8 mouse cellular contexts compared by ENCODE assay signal in the genomic region with DNA sequence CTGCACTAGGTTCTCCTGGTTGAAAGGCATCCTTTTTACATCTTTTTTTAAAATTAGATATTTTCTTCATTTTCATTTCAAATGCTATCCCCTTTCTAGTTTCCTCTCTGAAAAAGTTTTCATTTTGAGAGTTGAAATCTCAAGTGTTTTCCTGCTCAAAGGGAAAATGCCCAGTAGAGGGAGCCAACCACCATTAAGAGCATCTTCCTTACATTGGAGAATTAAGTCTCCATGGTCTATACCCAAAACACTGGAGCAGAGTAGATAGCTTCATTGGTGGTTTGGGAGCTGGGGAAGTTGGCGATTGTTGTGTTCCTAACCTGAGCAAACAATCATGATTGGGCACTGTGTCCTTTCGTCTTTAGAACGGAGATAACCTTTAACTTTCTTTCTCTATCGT.
DNase-seq lines count a peak whose midpoint lies in the region; ATAC-seq and TF ChIP-seq lines count a peak whose summit lies in the region.

No protein-coding gene starts in this region.

- ATAC-seq in hindbrain, embryonic 13.5 days (ENCODE audit: low FRiP score), result no peak
- no peak for ATAC-seq in heart, embryonic 12.5 days (ENCODE audit: insufficient number of reproducible peaks, low FRiP score)

- peak in 1 of 2 experiments; percentile 78; a peak in 3 of 4 replicates for TF ChIP-seq CTCF in CH12.LX (conservative IDR thresholded peaks at IDR 0.05 in 1 of 2, IDR thresholded peaks at IDR 0.05 in 1 of 2; ENCODE audit: low read depth in 2 of 2, low read length in 2 of 2)

- H3K9ac ChIP-seq in hindbrain, embryonic 13.5 days, result no peak overlapping the region
- no peak overlapping the region for H3K9ac ChIP-seq in CH12.LX (ENCODE audit: insufficient read depth, low read depth)
- H3K9ac ChIP-seq in heart, embryonic 12.5 days, result no peak overlapping the region

- TF ChIP-seq RAD21 in CH12.LX (IDR thresholded peaks at IDR 0.05; ENCODE audit: low read depth, low read length), result peak; percentile 83

- H3K4me2 ChIP-seq in hindbrain, embryonic 13.5 days, result no peak overlapping the region
- peak overlapping the region; percentile 56; the same call in 1 of the 2 replicates for H3K4me2 ChIP-seq in CH12.LX (ENCODE audit: insufficient read depth, low read depth, poor library complexity, severe bottlenecking)
- no peak overlapping the region for H3K4me2 ChIP-seq in heart, embryonic 12.5 days

- TF ChIP-seq EP300 in CH12.LX (IDR thresholded peaks at IDR 0.05; ENCODE audit: low read length), result no peak

- 75% methylated on average over 4 of the region's 4 CpGs for WGBS in hindbrain, embryonic 10.5 days
- WGBS in hindbrain, embryonic 13.5 days, result 81% methylated on average over 4 of the region's 4 CpGs
- 73% methylated on average over 4 of the region's 4 CpGs for WGBS in heart, embryonic 12.5 days

- no peaks in the 10 kb centered on the region for H3K9me3 ChIP-seq in hindbrain, embryonic 10.5 days
- H3K9me3 ChIP-seq in hindbrain, embryonic 13.5 days, result no peaks in the 10 kb centered on the region
- no peaks in the 10 kb centered on the region for H3K9me3 ChIP-seq in CH12.LX (replicated peaks; ENCODE audit: low read length)
- no peaks in the 10 kb centered on the region for H3K9me3 ChIP-seq in heart, embryonic 12.5 days (replicated peaks)

- no peak overlapping the region for H3K27ac ChIP-seq in hindbrain, embryonic 10.5 days
- H3K27ac ChIP-seq in hindbrain, embryonic 13.5 days, result no peak overlapping the region
- H3K27ac ChIP-seq in CH12.LX (ENCODE audit: insufficient read depth, low read depth), result no peak overlapping the region
- no peak overlapping the region for H3K27ac ChIP-seq in heart, embryonic 12.5 days (ENCODE audit: poor library complexity, severe bottlenecking)

- no peaks in the 10 kb centered on the region for H3K4me1 ChIP-seq in hindbrain, embryonic 10.5 days (replicated peaks)
- H3K4me1 ChIP-seq in hindbrain, embryonic 13.5 days (replicated peaks), result 0 out of 2 replicates have a peak, but pooled peaks cover under 1% of the 10 kb centered on the region
- H3K4me1 ChIP-seq in CH12.LX (ENCODE audit: control insufficient read depth in 1 of 2, insufficient read depth in 2 of 2), result no peaks in the 10 kb centered on the region
- H3K4me1 ChIP-seq in heart, embryonic 12.5 days (replicated peaks), result no peaks in the 10 kb centered on the region

- H3K27me3 ChIP-seq in hindbrain, embryonic 10.5 days (ENCODE audit: insufficient read depth, poor library complexity, severe bottlenecking), result no peaks in the 10 kb centered on the region
- H3K27me3 ChIP-seq in hindbrain, embryonic 13.5 days, result no peaks in the 10 kb centered on the region
- H3K27me3 ChIP-seq in CH12.LX (replicated peaks), result no peaks in the 10 kb centered on the region
- H3K27me3 ChIP-seq in heart, embryonic 12.5 days (replicated peaks), result no peaks in the 10 kb centered on the region

- TF ChIP-seq POLR2A in CH12.LX (IDR thresholded peaks at IDR 0.05; ENCODE audit: low read depth, low read length), result no peak

- H3K79me2 ChIP-seq in CH12.LX (replicated peaks; ENCODE audit: control insufficient read depth, extremely low read depth, insufficient read depth, poor library complexity, severe bottlenecking), result no peaks in the 10 kb centered on the region

- dilution Hi-C loops in CH12.LX (cut with MboI; ENCODE audit: extremely low pct_ligation_motif_present, extremely low pct_unique_long_range_greater_than_20kb, low sequenced_read_pairs), result no loop called here

- no peaks in the 10 kb centered on the region for H3K36me3 ChIP-seq in hindbrain, embryonic 10.5 days
- no peaks in the 10 kb centered on the region for H3K36me3 ChIP-seq in hindbrain, embryonic 13.5 days
- H3K36me3 ChIP-seq in CH12.LX (replicated peaks in 1 of 2; ENCODE audit: control insufficient read depth in 1 of 2, insufficient read depth in 1 of 2, low read length in 1 of 2), result no peaks in the 10 kb centered on the region
- no peaks in the 10 kb centered on the region for H3K36me3 ChIP-seq in heart, embryonic 12.5 days

- H3K4me3 ChIP-seq in hindbrain, embryonic 10.5 days, result no peak overlapping the region
- H3K4me3 ChIP-seq in hindbrain, embryonic 13.5 days, result no peak overlapping the region
- no peak overlapping the region for H3K4me3 ChIP-seq in CH12.LX (replicated peaks in 1 of 3; ENCODE audit: low read depth in 2 of 3, low read length in 2 of 3, poor library complexity in 1 of 3)
- no peak overlapping the region for H3K4me3 ChIP-seq in heart, embryonic 12.5 days

- DNase-seq in hindbrain, embryonic 10.5 days (ENCODE audit: low spot score), result peak; percentile 4
- DNase-seq in CH12.LX (ENCODE audit: extremely low read depth), result peak; percentile 44
- DNase-seq in c-Kit-positive CD71-positive TER-119-positive erythroid progenitor cells, embryonic 14.5 days (ENCODE audit: low spot score), result peak; percentile 0
- peak; percentile 61 for DNase-seq in kidney, postnatal 10 days
- DNase-seq in retina, postnatal 1 day, result peak; percentile 49
- no peak for DNase-seq in spleen, adult 12 weeks (ENCODE audit: low spot score)

- in situ Hi-C loops in CH12.LX (cut with MboI; ENCODE audit: low pct_ligation_motif_present, low pct_unique_long_range_greater_than_20kb, low sequenced_read_pairs), result loop anchor here (10.0 to 25.0 kb wide), 3 partner anchors 282 to 1054 kb away; no protein-coding TSS in a partner anchor

TF ChIP-seq in CH12.LX, 34 proteins besides CTCF, POLR2A, EP300 and RAD21:
- TF ChIP-seq POLR2AphosphoS2 (IDR thresholded peaks at IDR 0.05; ENCODE audit: low read depth, low read length), result no peak
- TF ChIP-seq SMC3 (IDR thresholded peaks at IDR 0.05; ENCODE audit: low read depth, low read length), result peak; percentile 73
TF ChIP-seq in CH12.LX: peak in this region for 1.
